Mouse (Mus musculus) embryo, embryonic 11 days (tissue): ENCODE data around the gene Ceacam20.
"Not testable (repeated sequence)": the region's sequence is repeated elsewhere in the genome, so short reads cannot be mapped to it uniquely, and the experiment has no call there.

Experiments
- DNase-seq: peaks from one replicate; pipeline ENCODE4 v3.0.0-alpha.2; 2015

The Ceacam20 gene

DNA sequence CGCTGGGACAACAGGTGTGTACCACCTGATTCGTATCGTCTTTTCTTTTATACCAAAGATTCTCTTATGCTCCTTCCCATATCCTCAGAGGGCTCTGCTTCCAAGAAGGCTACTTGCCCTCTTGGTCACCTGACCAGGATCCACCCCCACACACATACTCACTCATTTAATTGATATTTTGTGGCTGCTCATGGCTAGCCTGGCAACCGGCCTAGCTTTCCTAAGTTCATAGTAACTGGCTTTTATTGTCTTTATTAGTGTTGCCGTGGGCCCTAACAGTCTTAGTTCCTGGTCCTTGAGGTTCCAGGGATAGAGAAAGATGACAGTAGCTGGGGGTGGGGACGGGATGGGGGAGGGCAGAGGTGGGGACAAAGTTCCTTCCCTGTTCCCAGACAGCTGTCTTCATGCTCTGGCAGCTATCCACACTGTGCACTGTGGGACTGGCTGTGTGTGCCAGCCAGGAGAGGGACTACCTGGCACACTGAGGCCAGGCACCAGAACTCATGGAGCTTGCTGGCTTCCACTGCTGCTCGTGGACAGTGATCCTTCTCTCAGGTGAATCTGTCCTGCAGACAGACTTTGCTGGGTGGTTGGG, at the start of gene Ceacam20:
TSS of gene Ceacam20 (plus strand) at position 428 of the 595 bp plus-strand sequence.
- no peak for DNase-seq

GRCm38 (mm10) chr7:19920166-19920505, 45.1 kb upstream of the Ceacam20 start:
- DNase-seq = no peak

DNA sequence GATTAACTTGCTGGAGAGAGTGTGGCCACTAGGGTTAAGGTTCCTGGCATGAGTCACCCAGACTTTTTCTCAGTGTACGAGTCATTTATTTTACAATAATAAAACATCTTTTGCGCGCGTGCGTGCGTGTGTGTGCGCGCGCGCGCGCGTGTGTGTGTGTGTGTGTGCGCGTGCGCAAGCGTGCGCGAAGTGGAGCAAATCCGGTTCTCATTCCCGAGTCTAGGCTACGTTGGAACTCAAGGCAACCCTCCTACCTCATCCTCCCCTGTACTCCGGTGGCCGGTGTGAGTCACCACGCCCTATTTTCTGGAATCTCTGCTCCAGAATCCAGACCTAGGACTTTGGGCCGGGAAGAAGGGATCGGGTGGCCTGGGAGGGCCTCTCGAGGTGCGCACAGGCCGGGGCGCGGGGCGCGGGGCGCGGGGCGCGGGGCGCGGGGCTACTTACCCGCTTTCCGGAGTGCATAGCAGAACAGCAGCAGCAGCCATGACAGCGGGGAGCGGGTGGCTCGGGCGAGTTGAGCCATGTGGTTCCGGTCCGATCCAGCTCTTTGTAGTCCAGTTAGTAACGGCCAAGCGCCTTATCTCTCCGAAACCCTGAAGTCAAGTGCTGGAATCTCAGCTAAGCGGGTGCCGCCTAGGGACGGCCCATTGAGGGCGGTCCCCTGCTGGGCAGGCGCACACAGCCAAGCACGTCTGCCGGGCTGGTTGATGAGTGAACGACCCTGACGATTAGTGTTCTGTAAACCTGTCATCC, 44.5 kb upstream of the Ceacam20 start, which contains the start of gene Pvr:
TSS of gene Pvr (minus strand) at position 655 of the 756 bp plus-strand sequence.
- DNase-seq = peak; percentile 83

- DNase-seq = no peak
Observed at GRCm38 (mm10) chr7:19923354-19923753, 41.9 kb upstream of the Ceacam20 start.

- peak; percentile 28 for DNase-seq
Observed at GRCm38 (mm10) chr7:19923797-19924196, 41.4 kb upstream of the Ceacam20 start.

- DNase-seq = no peak
Observed at GRCm38 (mm10) chr7:19925376-19925775, 39.8 kb upstream of the Ceacam20 start.

DNA sequence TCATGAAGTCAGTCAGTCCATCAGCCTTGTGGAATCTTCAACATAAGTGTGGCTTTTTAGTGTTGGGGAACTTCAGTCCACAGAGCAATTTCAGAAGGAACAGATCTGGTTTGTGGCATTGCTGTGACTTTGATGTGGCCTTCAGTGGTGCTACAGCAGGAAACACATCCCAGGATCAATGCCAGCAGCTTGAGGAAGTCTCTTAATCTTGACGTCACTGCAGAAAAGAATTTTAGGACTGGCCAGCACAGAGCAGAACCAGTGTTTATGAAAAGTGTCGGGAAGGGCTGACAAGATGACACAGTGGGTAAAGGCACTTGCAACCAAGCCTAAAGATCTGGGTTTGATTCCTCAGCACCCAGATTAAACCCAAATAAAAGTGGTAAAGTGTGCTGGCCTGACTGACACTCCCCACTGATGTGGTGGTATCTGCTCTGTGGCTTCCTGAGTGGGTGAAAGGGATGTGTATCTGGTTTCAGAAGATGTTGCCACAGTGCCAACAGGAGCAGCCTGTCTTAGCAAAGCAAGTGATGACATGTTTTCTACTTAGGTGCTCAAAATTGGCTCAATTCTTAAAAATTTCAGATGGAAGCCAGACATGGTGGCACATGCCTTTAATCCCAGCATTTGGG, 38.2 kb upstream of the Ceacam20 start:
- DNase-seq = no peak

DNA sequence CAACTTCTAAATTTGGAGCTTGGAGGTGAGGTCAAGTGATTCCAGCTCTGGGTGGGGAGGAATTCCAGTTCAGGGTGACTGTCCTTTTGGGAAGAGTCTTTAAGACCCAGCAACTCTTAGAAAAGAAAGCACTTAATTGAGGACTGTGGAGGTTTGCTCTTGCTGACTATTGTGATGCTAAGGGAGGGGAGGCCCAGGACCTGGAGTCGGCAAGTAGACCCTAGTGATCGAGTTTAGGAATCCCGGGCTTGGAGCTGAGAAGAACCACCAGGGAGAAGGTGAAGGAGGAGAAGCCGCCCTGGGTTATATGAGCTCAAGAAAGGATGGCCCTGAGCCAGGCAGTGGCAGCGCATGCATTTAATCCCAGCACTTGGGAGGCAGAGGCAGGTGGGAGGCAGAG, 36.7 kb upstream of the Ceacam20 start:
- DNase-seq = no peak

DNA sequence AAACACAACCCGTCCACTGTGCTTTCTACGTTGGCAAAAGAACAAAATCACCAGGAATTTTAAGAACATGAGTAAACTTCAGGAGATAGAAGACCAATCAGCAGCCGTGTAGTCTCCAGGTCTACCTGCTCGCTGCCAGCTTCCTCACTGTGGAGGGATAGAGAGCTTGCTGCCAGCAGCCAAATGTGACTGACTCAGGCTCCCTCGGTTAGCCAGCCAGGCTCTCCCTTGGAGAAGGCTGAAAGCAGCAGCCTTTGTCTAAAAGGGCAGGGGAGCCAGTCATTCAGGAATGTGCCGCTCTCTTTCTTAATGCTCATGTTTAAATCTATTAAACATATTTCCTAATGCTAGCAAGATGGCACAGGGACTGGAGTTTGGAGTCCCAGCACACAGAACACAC, 34.7 kb upstream of the Ceacam20 start:
- DNase-seq = not testable (repeated sequence)

DNA sequence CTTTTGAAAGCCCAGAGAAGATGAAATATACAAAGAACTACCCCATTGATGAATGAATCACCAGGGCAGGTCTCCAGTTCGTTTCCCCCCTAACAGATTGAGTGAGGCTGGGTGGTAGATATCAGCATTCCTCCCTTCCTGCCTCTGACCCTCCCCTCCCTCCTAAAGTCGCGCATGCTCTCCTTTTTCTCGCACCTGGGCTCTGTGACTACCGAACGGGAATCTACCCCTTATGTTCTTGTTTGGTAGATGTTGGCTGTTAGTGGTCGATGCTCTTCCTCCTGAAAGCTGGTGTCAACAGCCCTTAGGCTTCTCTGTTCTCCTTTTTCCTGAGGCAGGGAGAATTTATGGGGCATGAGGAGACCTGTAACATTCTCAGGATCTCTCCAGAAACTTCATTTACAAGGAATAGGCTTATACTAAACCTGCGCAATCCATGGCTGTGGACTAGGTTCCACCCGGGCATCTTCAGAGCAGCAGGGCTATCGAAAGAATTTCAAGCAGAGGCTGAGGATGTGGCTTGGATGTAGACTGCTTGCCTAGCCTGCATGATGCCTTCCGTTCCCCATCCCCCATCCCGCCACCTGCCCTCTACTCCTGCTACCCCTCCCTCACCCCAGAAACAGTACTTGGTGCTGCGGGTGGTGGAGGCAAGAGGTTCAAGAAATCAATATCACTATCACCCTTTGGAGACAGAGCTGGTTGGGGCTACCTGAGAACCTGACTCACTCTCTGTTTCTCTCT, 32.9 kb upstream of the Ceacam20 start:
- no peak for DNase-seq

DNA sequence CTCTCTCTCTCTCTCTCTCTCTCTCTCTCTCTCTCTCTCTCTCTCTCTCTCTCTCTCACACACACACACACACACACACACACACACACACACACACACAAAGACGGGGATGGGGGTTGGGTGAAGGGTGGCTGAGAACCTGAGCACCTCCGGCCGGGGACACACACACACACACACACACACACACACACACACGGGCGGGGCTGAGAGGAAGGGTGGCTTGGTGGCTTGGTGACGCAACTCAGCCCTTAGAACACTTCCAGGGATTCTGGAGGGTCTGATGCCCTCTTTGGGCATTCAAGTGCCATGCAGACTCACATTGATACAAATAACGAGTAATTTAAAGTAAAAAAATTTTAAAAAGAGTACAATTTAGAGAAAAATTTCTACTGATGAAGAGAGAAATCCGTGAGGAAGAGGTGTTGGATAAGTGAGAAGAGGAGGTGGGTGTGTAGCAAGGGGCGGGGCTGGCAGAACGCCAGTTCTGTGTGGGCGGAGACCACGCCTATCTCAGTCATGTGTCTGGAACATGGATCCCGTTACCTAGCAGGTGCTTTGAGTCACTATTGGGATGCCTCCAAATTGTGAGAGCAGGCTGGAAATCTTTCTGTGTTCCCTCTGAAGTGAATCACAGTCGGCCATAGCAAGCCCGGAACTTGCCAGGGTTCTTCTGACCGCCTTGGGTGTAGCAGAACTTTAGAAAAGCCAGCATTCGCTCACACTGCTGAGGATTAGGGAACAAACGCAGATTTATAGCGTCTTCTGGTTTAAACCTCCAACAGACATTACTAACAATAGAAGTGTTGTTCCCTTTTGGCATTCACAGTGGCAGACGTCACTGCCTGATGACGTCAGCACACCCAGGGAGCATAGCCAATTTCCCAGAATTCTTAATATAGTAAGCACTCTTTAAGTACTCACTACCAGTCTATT, 32.1 kb upstream of the Ceacam20 start:
- peak; percentile 52 for DNase-seq

GRCm38 (mm10) chr7:19935171-19935751, 30.0 kb upstream of the Ceacam20 start:
- no peak for DNase-seq

- DNase-seq = no peak
Observed at GRCm38 (mm10) chr7:19935961-19936360, 29.3 kb upstream of the Ceacam20 start.

- no peak for DNase-seq
Observed at GRCm38 (mm10) chr7:19937229-19937821, 27.9 kb upstream of the Ceacam20 start.

DNA sequence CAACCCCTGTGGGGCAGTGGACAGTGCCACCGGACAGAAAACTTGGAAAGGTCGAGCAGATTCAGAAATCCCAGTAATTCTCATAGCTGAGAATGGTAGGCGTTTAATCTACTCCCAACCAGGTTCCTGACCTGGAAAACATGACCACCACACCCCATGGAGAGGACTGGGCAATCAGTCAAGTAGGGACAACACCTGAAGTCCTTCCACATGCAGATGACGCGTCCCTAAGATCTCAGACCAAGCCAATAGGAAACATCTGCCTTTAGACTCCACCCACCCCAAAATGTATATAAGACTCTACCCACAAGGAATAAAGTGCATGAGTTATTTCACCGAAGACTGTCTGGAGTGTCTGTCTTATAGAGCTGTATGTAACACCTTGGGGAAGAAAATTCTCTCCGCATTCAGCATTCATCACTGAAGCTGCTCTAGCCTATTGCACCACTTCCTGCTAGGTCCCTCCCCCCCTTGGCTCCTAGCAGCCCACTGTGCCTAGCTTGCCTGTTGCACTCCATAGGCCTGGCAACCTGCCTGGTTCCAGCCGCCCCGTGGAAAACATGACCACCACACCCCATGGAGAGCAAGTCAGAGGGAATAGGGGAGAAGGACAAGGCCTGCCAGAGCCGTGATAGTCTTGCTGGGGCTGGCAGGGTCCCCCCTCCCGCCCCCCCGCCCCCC, 25.5 kb upstream of the Ceacam20 start:
- no peak for DNase-seq

- no peak for DNase-seq
Observed at GRCm38 (mm10) chr7:19940256-19940655, 25.0 kb upstream of the Ceacam20 start.

DNA sequence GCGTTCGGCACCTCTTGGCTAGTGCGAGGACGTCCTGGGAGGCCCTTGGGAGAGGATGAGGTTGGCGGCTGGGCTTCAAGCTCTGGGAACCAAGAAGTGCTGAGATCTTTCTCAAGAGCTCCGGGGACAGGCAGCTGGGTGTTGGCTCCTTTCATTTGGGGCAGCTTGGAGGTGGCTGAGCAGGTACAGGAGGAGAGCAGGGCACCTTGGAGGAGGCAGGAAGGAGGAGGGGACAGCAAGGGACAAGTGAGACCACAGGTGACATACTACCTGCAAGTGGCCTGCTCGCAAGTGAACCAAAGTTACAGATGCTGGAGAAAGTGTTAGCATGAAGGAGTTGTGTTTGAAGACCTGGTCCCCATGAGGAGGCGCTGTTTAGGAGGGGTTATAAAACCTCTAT, 20.5 kb upstream of the Ceacam20 start:
- DNase-seq = no peak

GRCm38 (mm10) chr7:19945201-19945600, 20.0 kb upstream of the Ceacam20 start:
- DNase-seq = no peak

DNA sequence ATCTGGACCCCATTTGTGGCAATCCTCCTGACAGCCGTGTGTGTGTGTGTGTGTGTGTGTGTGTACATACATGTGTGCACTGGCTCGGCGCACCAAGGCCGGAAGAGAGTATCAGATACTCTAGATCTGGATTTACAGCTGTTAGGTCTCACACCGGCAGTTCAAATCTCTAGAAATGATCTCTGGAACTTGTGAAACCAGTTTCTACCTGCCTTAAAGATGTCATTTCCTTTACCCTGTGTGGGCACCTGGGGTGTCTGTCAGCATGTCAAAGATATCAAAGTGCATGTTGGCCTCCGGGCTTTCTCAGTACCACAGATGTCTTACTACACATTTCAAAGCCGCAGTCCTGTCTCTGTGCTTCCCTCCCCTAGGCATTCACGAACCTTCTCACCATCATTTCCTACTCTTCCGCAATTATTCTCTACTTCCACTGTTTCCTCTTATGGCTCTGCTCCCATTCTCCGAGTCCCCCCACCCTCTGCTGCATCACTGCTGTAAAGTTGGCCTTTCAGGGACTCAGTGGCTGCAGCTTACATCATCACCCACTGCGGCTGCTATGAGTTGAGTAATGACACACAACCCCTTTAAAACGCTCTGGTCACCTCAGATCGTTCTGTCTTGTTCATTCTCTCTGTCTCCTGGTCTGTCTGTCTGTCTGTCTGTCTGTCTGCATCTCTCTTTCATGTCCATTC, 19.2 kb upstream of the Ceacam20 start:
- no peak for DNase-seq

DNA sequence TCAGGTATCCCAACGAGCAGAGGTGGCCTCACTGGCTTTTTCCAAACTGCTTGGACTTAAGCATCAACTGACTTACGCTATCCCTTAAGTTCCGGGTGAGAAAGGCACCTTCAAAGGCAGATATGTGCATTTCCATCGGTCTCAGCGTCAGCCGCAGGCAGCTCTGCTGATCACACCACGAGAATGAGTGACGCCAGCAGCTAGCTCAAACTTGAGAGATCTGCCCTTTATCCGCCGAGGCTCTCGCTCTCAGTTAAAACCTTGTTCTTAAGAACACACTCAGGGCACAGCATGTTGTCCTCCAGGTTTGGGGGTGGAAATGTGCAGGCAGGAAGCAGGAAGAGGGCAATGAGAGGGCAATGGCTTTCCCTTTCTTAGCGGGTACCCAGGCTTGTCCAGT, 16.3 kb upstream of the Ceacam20 start:
- no peak for DNase-seq
